Mouse (Mus musculus) MEL-GATA-1-ER (cell line): ENCODE results near the gene Zfp128.
A peak's percentile ranks its signal among the peaks of the same experiment; 100 is the strongest.
"Not testable (repeated sequence)": the region's sequence is repeated elsewhere in the genome, so short reads cannot be mapped to it uniquely, and the experiment has no call there.

Experiments used
- DNase-seq: peaks from one replicate; pipeline ENCODE4 v3.0.0-alpha.2; 2012; ENCODE audit warnings: low read depth; ENCODE audit errors: extremely low read depth

Gene Zfp128

GRCm38 (mm10) chr7:12880911-12881660, at the start of gene Zfp128:
Gene Zfp128, plus strand, starts transcription at chr7:12881177.
- peak; percentile 93 for DNase-seq

- peak; percentile 85 for DNase-seq
These were observed 46.5 kb upstream of the Zfp128 start, which contains the start of gene Zfp110 for GRCm38 (mm10) chr7:12834162-12835120. Gene Zfp110, plus strand, starts transcription at chr7:12834761.

GRCm38 (mm10) chr7:12835193-12835671, 45.7 kb upstream of the Zfp128 start:
- no peak for DNase-seq

GRCm38 (mm10) chr7:12835779-12836178, 45.2 kb upstream of the Zfp128 start:
- no peak for DNase-seq

- DNase-seq = peak; percentile 33
These were observed 6.7 kb upstream of the Zfp128 start for GRCm38 (mm10) chr7:12874301-12874700.

GRCm38 (mm10) chr7:12880036-12880435, 941 bp upstream of the Zfp128 start:
- no peak for DNase-seq

- not testable (repeated sequence) for DNase-seq
These were observed 480 bp upstream of the Zfp128 start for GRCm38 (mm10) chr7:12880497-12880896.

GRCm38 (mm10) chr7:12886563-12887266, 5.7 kb downstream of the Zfp128 start:
- no peak for DNase-seq

GRCm38 (mm10) chr7:12887585-12887984, 6.6 kb downstream of the Zfp128 start:
- DNase-seq = no peak

- DNase-seq = no peak
These were observed 10.0 kb downstream of the Zfp128 start for GRCm38 (mm10) chr7:12890928-12891327.

GRCm38 (mm10) chr7:12891334-12891733, 10.4 kb downstream of the Zfp128 start:
- DNase-seq = no peak

GRCm38 (mm10) chr7:12897655-12898410, 16.9 kb downstream of the Zfp128 start, which contains the start of gene Zscan22:
Gene Zscan22, plus strand, starts transcription at chr7:12897815.
- DNase-seq = peak; percentile 85

GRCm38 (mm10) chr7:12901517-12901916, 20.5 kb downstream of the Zfp128 start:
- DNase-seq = no peak

GRCm38 (mm10) chr7:12903623-12904022, 22.6 kb downstream of the Zfp128 start:
- no peak for DNase-seq

GRCm38 (mm10) chr7:12905146-12905545, 24.2 kb downstream of the Zfp128 start:
- DNase-seq = no peak

- no peak for DNase-seq
These were observed 28.6 kb downstream of the Zfp128 start for GRCm38 (mm10) chr7:12909498-12909962.

GRCm38 (mm10) chr7:12910181-12910668, 29.2 kb downstream of the Zfp128 start:
- DNase-seq = peak; percentile 66

- DNase-seq = no peak
These were observed 32.6 kb downstream of the Zfp128 start for GRCm38 (mm10) chr7:12913556-12913955.

GRCm38 (mm10) chr7:12920495-12920894, 39.5 kb downstream of the Zfp128 start:
- not testable (repeated sequence) for DNase-seq

- no peak for DNase-seq
These were observed 40.3 kb downstream of the Zfp128 start for GRCm38 (mm10) chr7:12921318-12921704.
